Mouse (Mus musculus) frontal cortex, postnatal 10 days (tissue): ENCODE results near the gene Rnf157.

Experiments used
- DNase-seq, 2 experiments: peaks; one replicate each; pipeline ENCODE4 v3.0.0; 2022; ENCODE audit warnings: low spot score in 2 of 2, mixed read lengths in 1 of 2

Rnf157 gene

DNA sequence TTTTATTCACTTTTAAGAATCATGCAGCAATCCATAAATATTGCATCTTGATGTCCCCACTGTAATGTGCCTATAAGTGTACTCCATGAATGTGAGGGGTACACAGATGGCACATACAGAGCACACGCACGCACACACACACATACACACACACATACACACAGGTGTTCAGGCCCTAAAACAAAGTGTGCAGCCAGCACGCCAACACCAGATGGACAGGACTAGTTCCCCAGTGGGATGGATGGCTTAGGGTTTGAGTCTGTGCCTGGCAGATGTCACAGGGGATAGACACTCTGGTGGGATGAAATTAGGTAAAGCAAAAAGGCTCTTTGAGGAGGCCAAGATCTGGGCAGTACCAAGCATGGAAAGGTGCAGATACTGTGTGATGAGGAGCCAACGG is 76.4 kb downstream of the Rnf157 start:
- no peak for DNase-seq

- DNase-seq: peak; percentile 96 to 97
Observed at GRCm38 (mm10) chr11:116335244-116336036, 77.4 kb downstream of the Rnf157 start, which contains the start of gene Foxj1. Foxj1 (minus strand) TSS chr11:116335399.

- DNase-seq: no peak
Observed at GRCm38 (mm10) chr11:116334417-116334782, 78.4 kb downstream of the Rnf157 start.

GRCm38 (mm10) chr11:116333526-116334416 is 79.1 kb downstream of the Rnf157 start:
- DNase-seq: no peak

GRCm38 (mm10) chr11:116332983-116333270 is 79.9 kb downstream of the Rnf157 start:
- DNase-seq: no peak

GRCm38 (mm10) chr11:116332232-116332982 is 80.4 kb downstream of the Rnf157 start:
- peak; percentile 43 to 56 for DNase-seq

DNA sequence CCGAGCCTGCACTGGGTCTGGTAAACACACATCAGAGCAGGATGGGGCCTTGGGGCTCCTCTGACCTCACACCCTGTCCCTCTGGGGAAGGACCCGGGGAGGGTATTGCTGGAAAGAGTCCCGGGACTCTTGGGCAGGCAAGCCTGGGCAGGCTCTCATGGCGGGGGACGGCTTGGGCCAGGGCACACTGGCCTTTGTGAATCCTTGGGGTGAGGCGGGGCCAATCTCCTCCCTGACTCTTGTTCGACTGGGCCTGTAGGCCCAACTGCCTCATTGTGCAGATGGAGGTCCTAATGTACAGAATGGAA is 82.7 kb downstream of the Rnf157 start:
- no peak for DNase-seq

DNA sequence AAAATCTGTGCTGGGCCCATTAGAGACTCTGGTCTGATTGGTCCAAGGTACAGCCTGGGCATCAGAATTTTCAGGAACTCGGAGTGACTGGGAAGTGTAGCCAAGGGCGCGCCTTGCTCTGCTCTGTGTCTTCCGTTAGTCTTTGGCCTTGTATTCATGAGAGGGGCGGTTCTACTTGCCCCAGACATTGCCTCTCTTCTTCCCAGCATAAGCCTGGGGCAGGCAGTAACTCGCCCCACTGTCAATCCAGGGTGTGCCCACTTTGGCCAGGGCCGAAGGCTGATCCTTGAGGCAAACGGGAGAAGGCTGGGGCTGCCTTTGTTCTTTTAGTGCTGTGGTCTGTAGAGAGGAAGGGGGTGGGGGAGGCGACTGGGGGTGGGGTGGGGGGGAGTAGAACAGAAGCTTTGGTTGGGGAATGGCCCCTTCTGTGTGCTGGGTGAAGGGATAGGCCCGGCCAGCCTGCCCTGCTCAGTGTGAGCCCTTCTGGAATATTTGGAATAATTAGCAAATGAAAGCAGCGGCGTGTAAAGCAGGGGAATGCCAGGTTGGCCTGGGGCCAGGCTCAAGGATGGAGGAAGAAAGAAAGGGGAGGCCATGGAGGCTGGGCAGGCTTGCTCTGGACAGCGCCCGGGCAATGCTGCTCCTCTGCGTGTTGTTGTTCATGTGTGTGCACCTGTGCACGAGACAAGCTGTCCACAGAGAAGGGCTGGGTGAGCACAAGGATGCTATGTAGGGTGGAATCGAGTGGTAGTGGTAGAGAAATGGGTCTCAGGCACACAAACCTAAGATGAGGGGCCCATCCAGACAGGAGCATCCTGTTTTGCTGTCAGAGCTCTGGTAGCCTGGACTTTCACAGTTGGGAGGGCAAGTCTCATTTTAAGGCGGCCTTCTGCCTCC is 83.3 kb downstream of the Rnf157 start:
- DNase-seq: peak in 1 of 2 experiments; percentile 39

DNA sequence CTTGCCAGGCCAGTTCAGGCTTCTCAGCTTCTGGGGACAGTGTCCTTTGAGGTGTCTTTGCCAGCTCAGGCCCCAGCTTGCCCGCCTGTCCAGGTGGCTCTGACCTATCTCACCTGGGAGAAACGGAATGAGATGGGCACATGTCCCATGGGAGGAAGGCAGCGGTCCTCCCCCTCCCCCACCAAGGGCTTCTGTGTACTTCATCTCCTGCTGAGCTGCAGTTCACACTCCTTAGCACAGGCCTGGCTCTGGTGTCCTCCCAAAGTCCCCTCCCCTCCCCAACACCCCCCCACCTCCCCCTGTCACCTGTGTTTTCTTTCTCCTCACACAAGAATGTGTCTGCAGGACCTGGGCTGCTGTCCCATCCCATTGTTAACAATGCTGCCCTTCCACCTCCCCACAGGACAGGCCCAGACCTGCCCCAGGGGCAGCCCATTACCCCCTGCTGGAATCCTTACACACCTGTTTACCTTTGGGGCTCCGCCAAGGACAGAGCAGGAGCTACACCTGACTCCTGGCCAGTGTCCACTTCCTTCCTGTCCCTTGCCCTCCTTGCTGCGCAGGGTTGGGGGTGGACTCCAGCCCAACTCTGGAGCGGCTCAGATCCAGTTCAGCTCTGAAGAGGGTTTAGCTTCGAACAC is 85.7 kb downstream of the Rnf157 start:
- no peak for DNase-seq

- DNase-seq: peak in 1 of 2 experiments; percentile 80
Observed at GRCm38 (mm10) chr11:116318719-116319659, 93.8 kb downstream of the Rnf157 start.

GRCm38 (mm10) chr11:116312359-116312758 is 100.5 kb downstream of the Rnf157 start:
- DNase-seq: no peak

GRCm38 (mm10) chr11:116311169-116311568 is 101.7 kb downstream of the Rnf157 start:
- DNase-seq: no peak

GRCm38 (mm10) chr11:116309601-116310000 is 103.2 kb downstream of the Rnf157 start:
- DNase-seq: no peak

GRCm38 (mm10) chr11:116307762-116308531 is 104.9 kb downstream of the Rnf157 start:
- no peak for DNase-seq

- no peak for DNase-seq
Observed at GRCm38 (mm10) chr11:116307019-116307725, 105.7 kb downstream of the Rnf157 start, which contains the start of gene Exoc7. Exoc7 (minus strand) TSS chr11:116307233.

DNA sequence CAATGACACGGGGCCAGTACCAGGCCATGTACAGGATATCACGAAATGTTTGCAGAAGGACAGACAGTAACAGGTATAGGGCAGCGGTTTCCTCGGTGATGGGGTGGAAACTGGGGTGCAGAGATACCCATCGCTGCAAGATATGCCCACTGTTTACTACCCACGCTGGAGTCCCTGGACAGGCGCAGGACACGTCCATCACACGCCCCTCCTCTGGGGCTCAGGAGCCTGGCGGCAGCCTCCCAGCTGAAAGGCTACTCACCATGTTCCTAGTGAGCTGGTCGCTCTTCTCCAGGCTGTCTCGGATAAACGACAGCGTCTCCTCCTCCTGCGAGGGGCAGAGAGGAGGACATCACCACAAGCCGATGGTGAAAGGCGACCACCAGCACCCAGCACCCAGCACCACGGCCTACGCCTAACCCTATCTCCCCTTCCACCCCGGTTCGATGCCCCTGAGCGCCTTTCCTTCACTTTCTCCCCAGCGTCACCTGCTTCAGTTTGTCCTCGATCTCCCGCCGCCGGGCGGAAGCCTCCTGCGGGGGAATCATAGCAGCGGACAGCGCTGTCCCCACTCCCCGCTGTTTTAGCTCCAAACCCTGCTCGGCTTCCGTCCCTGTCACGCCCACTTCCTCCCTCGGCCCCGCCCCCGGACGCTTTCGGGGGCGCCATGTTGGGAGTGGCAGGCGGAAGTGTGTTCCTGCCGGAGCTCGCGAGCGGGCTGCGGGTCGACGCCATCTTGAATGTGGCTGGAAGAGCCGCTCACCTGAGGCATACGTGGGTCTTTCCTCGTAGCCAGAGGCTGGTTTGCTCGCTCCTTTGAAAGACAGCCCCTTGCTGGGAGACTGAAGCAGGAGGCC is 106.5 kb downstream of the Rnf157 start:
- DNase-seq: peak; percentile 81 to 88

GRCm38 (mm10) chr11:116305423-116305822 is 107.4 kb downstream of the Rnf157 start:
- no peak for DNase-seq
